Mouse (Mus musculus) megakaryocyte-erythroid progenitor cell, adult 5-6 weeks (primary cell): ENCODE results near the gene Gm1140. TPM values are rescaled to one million over a fixed set of nuclear protein-coding genes. Genes with fewer than 3 reads are reported as not detected.
"Not testable (repeated sequence)": the region's sequence is repeated elsewhere in the genome, so short reads cannot be mapped to it uniquely, and the experiment has no call there.

Source experiments
- ATAC-seq: replicated peaks from 2 replicates; pipeline ENCODE4 v1.8.0; 2016; ENCODE audit warnings: mild to moderate bottlenecking, inconsistent platforms; ENCODE audit not compliant: severe bottlenecking, poor library complexity, low FRiP score, low TSS enrichment
- total RNA-seq, 2 experiments: library from RNA; stranded (forward) in 1 of 2; stranded (reverse) in 1 of 2; fragments of 200-1000, 215-1000 nt in 1 of 2; fragments of >200 nt in 1 of 2; fragmentation: Nextera tagmentation in 1 of 2; gene quantifications; 2 replicates each; pipeline ENCODE4 v1.2.3; 2014 to 2017

Gene Gm1140
- not detected in 2 replicates for total RNA-seq (2014; fragmentation: Nextera tagmentation)
- not detected in 2 replicates for total RNA-seq (2017)

GRCm38 (mm10) chrX:67693462-67693861 is at the start of gene Gm1140:
Gm1140 (minus strand) TSS chrX:67693562.
- not testable (repeated sequence) for ATAC-seq

DNA sequence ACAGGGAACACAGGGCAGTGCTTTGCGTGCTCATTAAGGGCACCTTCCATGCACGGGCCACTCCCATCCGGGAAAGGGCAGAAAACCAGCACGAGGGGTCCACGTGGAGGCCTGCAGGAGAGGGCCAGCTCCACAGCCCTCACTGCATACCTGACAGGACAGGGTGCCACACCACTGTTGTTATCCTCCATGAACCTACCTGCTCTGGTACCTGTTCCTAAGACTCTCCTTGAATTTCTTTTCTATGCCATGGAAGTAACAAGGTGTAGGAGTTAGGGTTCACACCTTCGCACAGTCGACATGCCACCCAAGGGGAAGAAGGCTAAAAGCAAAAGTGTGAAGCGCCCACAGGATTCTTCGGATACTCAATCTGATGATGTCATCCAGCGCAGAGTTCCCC is 2.0 kb upstream of the Gm1140 start, which contains the start of gene Gm14692:
Gm14692 (plus strand) TSS at position 301 of the 400 bp plus-strand sequence.
- ATAC-seq = not testable (repeated sequence)

Other genes with a start within 250 kb of the Gm1140 start
- gene Gm14692, start 2.1 kb upstream of the Gm1140 start, total RNA-seq (2014; fragmentation: Nextera tagmentation) = not detected in 2 replicates
- gene Gm14692, start 2.1 kb upstream of the Gm1140 start, total RNA-seq (2017) = not detected in 2 replicates
- not detected in 2 replicates for gene 4933436I01Rik, start 227.9 kb upstream of the Gm1140 start, total RNA-seq (2014; fragmentation: Nextera tagmentation)
- not detected in 2 replicates for gene 4933436I01Rik, start 227.9 kb upstream of the Gm1140 start, total RNA-seq (2017)